Mouse (Mus musculus): ENCODE measurements at regions not wholly inside any gene's neighbourhood (a gene's known extent, or its start where the extent isn't known, plus 50 kb on each side); places are given as distances from the start of the nearest gene placed in this dataset.
"Not testable (repeated sequence)": the region's sequence is repeated elsewhere in the genome, so short reads cannot be mapped to it uniquely, and the experiment has no call there.

DNA sequence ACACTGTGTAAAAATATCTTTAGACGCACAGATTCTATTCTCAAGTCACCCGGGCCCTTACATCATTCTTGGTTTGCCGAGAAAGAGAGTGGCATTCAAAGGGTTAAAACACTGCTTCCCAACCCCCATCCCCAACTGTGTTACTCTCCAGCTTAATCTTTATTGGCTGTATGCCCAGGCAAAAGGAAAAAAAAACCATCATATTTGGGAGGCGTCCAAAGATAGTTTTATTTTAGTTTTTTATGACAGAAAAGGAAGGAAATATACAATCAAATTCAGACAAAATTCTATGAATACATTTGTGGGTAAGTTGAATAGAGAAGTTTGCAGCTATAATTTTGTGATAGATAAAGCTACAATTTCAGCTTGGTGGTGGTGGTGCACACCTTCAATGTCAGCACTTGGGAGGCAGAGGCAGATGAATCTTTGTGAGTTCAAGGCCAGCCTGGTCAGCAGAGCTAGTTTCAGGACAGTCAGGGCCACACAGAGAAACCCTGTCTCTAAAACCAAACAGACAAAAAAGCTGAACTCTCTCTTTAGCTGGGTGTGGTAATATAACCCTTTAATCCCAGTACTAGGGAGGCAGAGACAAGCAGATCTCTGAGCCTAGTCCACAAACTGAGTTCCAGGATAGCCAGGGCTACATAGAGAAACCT lies 98.2 kb upstream of the Slc38a2 start:
- no peak for DNase-seq (ENCODE audit: low read depth in 1 of 2, low spot score in 2 of 2)
- no peaks in the 10 kb centered on the region for H3K36me3 ChIP-seq (ENCODE audit: control insufficient read depth, insufficient read depth, low read length)
- no peaks in the 10 kb centered on the region for H3K27me3 ChIP-seq (ENCODE audit: control insufficient read depth, insufficient read depth, low read length)
- 44% methylated on average over 4 of the region's 4 CpGs for WGBS
- H3K27ac ChIP-seq (ENCODE audit: insufficient read depth, low read length) = no peak overlapping the region
- no peaks in the 10 kb centered on the region for H3K4me1 ChIP-seq (ENCODE audit: control insufficient read depth, insufficient read depth, insufficient read length)
- TF ChIP-seq CTCF (IDR thresholded peaks at IDR 0.05; ENCODE audit: extremely low read depth, insufficient read depth, insufficient read length, insufficient replicate concordance) (no peak), POLR2A (IDR thresholded peaks at IDR 0.05; ENCODE audit: low read depth, low read length) (no peak)
- no peak overlapping the region for H3K4me3 ChIP-seq (ENCODE audit: extremely low read depth, insufficient read depth, insufficient read length)

- Histone ChIP-seq H3K4me3 (ENCODE audit: extremely low read depth, insufficient read depth, insufficient read length) (no peak overlapping the region), H3K27me3 (ENCODE audit: control insufficient read depth, insufficient read depth, low read length) (no peaks in the 10 kb centered on the region), H3K4me1 (ENCODE audit: control insufficient read depth, insufficient read depth, insufficient read length) (no peaks in the 10 kb centered on the region), H3K27ac (ENCODE audit: insufficient read depth, low read length) (no peak overlapping the region), H3K36me3 (ENCODE audit: control insufficient read depth, insufficient read depth, low read length) (no peaks in the 10 kb centered on the region)
- TF ChIP-seq POLR2A (IDR thresholded peaks at IDR 0.05; ENCODE audit: low read depth, low read length) (no peak), CTCF (IDR thresholded peaks at IDR 0.05; ENCODE audit: extremely low read depth, insufficient read depth, insufficient read length, insufficient replicate concordance) (no peak)
- WGBS = 90% methylated on average over 6 of the region's 6 CpGs
- DNase-seq (ENCODE audit: low read depth in 1 of 2, low spot score in 2 of 2) = no peak
Measured at GRCm38 (mm10) chr15:96794177-96794719, 94.7 kb upstream of the Slc38a2 start.

DNA sequence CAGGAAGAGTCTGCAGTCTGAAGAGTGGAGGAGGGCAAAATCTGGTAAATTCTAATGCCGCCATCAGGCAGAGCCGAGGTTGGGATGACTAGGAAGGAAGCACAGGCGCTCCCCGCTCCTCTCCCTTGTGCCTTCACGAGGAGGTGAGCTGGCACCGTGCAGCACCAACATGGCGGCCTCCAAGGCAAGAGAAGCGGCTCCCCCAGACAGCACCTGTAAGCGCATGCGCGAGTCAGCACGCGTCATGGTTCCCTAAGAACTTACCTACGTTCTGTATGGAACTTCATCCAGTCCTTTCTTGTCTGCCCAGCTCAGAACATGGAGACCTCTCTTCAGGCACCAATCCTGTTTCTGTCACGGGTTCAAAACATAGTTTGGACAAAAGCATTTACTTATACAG lies 93.7 kb upstream of the Slc38a2 start:
- H3K27ac ChIP-seq (ENCODE audit: insufficient read depth, low read length) = no peak overlapping the region
- WGBS = 93% methylated on average over 15 of the region's 15 CpGs
- no peak for DNase-seq (ENCODE audit: low read depth in 1 of 2, low spot score in 2 of 2)
- no peak overlapping the region for H3K4me3 ChIP-seq (ENCODE audit: extremely low read depth, insufficient read depth, insufficient read length)
- no peaks in the 10 kb centered on the region for H3K36me3 ChIP-seq (ENCODE audit: control insufficient read depth, insufficient read depth, low read length)
- H3K4me1 ChIP-seq (ENCODE audit: control insufficient read depth, insufficient read depth, insufficient read length) = no peaks in the 10 kb centered on the region
- H3K27me3 ChIP-seq (ENCODE audit: control insufficient read depth, insufficient read depth, low read length) = no peaks in the 10 kb centered on the region
- TF ChIP-seq POLR2A (IDR thresholded peaks at IDR 0.05; ENCODE audit: low read depth, low read length) = no peak
- TF ChIP-seq CTCF (IDR thresholded peaks at IDR 0.05; ENCODE audit: extremely low read depth, insufficient read depth, insufficient read length, insufficient replicate concordance) = no peak

DNA sequence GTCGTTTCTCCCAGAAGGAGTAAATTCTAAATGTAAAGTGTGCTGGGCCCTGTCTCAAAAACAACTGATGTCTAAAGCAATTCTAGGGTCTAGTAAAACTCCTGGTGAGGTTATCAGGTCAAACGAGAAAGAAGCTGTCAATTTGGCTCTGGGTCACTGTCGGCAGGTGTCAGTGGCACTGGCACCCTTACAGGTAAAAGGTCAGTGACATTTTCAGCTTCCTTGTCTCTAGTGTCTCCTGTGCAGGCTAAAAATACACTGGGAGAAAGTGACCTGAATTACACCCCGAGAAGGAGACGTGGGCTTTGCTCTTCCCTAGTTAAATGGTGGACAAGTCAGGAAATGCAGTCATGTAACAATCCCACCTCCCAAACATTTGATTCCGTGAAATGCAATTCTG lies 91.8 kb upstream of the Slc38a2 start:
- Histone ChIP-seq H3K27ac (ENCODE audit: insufficient read depth, low read length) (no peak overlapping the region), H3K4me3 (ENCODE audit: extremely low read depth, insufficient read depth, insufficient read length) (no peak overlapping the region), H3K4me1 (ENCODE audit: control insufficient read depth, insufficient read depth, insufficient read length) (no peaks in the 10 kb centered on the region), H3K36me3 (ENCODE audit: control insufficient read depth, insufficient read depth, low read length) (no peaks in the 10 kb centered on the region), H3K27me3 (ENCODE audit: control insufficient read depth, insufficient read depth, low read length) (no peaks in the 10 kb centered on the region)
- WGBS = 91% methylated on average over 6 of the region's 6 CpGs
- DNase-seq (ENCODE audit: low read depth in 1 of 2, low spot score in 2 of 2) = no peak
- TF ChIP-seq POLR2A (IDR thresholded peaks at IDR 0.05; ENCODE audit: low read depth, low read length) (no peak), CTCF (IDR thresholded peaks at IDR 0.05; ENCODE audit: extremely low read depth, insufficient read depth, insufficient read length, insufficient replicate concordance) (no peak)

DNA sequence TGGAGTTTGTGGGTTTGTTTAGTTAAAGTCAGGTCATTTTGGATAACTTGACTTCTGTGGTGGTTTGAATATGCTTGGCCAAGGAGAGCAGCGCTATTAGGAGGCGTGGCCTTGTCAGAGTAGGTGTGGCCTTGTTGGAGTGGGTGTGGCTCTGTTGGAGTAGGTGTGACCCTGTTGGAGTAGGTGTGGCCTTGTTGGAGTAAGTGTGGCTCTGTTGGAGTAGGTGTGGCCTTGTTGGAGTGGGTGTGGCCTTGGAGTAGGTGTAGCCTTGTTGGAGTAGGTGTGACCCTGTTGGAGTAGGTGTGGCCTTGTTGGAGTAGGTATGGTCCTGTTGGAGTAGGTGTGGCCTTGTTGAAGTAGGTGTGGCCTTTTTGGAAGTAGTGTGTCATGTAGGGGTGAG lies 88.4 kb upstream of the Slc38a2 start:
- not testable (repeated sequence) for H3K4me1 ChIP-seq (ENCODE audit: control insufficient read depth, insufficient read depth, insufficient read length); H3K27ac ChIP-seq (ENCODE audit: insufficient read depth, low read length); DNase-seq (ENCODE audit: low read depth in 1 of 2, low spot score in 2 of 2); H3K36me3 ChIP-seq (ENCODE audit: control insufficient read depth, insufficient read depth, low read length); H3K27me3 ChIP-seq (ENCODE audit: control insufficient read depth, insufficient read depth, low read length); H3K4me3 ChIP-seq (ENCODE audit: extremely low read depth, insufficient read depth, insufficient read length)
- 99% methylated on average over 2 of the region's 2 CpGs for WGBS

- Histone ChIP-seq H3K4me1 (ENCODE audit: control insufficient read depth, insufficient read depth, insufficient read length) (no peaks in the 10 kb centered on the region), H3K27me3 (ENCODE audit: control insufficient read depth, insufficient read depth, low read length) (no peaks in the 10 kb centered on the region), H3K36me3 (ENCODE audit: control insufficient read depth, insufficient read depth, low read length) (no peaks in the 10 kb centered on the region), H3K4me3 (ENCODE audit: extremely low read depth, insufficient read depth, insufficient read length) (no peak overlapping the region), H3K27ac (ENCODE audit: insufficient read depth, low read length) (no peak overlapping the region)
- WGBS = 88% methylated on average over 7 of the region's 7 CpGs
- DNase-seq (ENCODE audit: low read depth in 1 of 2, low spot score in 2 of 2) = no peak
- TF ChIP-seq CTCF (IDR thresholded peaks at IDR 0.05; ENCODE audit: extremely low read depth, insufficient read depth, insufficient read length, insufficient replicate concordance) (no peak), POLR2A (IDR thresholded peaks at IDR 0.05; ENCODE audit: low read depth, low read length) (no peak)
Measured at GRCm38 (mm10) chr15:96784578-96784977, 85.0 kb upstream of the Slc38a2 start.

DNA sequence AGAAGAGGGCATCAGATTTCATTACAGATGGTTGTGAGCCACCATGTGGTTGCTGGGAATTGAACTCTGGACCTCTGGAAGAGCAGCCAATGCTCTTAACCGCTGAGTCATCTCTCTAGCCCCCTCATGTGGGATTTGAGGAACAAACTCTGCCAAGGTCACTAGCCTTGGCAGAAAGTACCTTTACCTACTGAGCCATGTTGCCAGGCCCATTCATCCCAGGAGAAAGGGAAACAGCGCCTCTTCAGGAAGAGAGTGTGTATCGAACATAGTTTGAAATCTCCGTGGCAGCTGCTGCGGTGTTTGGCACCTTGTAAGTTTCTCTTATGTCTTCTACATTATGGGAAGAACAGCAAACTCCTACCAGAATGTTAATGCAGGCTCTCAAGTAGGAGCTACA lies 82.0 kb upstream of the Slc38a2 start:
- no peak for DNase-seq (ENCODE audit: low read depth in 1 of 2, low spot score in 2 of 2)
- 94% methylated on average over 5 of the region's 5 CpGs for WGBS
- TF ChIP-seq POLR2A (IDR thresholded peaks at IDR 0.05; ENCODE audit: low read depth, low read length) (no peak), CTCF (IDR thresholded peaks at IDR 0.05; ENCODE audit: extremely low read depth, insufficient read depth, insufficient read length, insufficient replicate concordance) (no peak)

More for the DNA sequence above, 82.0 kb upstream of the Slc38a2 start:
- Histone ChIP-seq H3K36me3 (ENCODE audit: control insufficient read depth, insufficient read depth, low read length) (no peaks in the 10 kb centered on the region), H3K27me3 (ENCODE audit: control insufficient read depth, insufficient read depth, low read length) (no peaks in the 10 kb centered on the region), H3K27ac (ENCODE audit: insufficient read depth, low read length) (no peak overlapping the region), H3K4me1 (ENCODE audit: control insufficient read depth, insufficient read depth, insufficient read length) (peaks cover 6% of the 10 kb centered on the region; the same call in 1 of the 2 replicates), H3K4me3 (ENCODE audit: extremely low read depth, insufficient read depth, insufficient read length) (no peak overlapping the region)
